Mouse (Mus musculus): ENCODE results near the gene Tmem132b.

The Tmem132b gene

GRCm38 (mm10) chr5:125579153-125579552, 47.6 kb downstream of the Tmem132b start:
- DNase-seq: no peak

DNA sequence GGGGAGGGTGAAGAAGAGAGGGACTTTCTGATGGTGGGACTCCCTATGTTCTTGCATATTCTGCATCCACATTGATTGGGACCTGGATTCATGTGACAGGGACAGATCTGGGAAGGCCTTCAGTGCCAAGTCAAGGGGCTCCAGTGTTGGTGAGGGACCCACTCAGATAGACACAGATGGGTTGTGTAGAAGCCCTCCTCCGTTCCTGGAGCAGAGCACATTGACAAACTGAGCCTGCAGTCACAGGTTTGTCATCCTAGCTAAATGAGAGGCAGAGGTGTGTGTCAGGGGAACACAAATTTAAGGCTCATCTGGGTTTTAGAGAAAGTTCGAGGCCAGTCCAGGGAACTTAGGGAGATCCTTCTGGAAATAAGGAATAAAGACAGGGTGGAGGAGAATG, 51.7 kb downstream of the Tmem132b start:
- no peak for DNase-seq

DNA sequence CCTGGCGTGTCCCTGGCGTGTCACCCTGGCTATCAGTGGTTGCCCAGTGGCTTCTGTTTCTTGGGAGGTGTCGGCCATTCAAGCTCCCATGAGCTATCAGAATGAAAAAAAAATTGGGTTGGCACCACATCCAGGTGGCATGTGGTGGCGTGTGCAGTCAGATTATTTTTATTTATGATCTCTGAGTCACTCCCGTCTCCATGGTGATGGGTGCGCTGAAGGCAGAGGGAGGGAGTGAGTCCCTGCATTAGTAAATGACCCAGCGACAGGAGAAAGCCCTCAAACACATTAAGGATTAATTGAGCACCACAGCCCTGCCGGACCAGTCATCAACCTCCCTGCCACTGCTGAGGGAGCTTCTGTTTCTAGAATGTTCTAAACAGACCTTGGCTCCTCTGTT, 52.3 kb downstream of the Tmem132b start:
- no peak for DNase-seq

DNA sequence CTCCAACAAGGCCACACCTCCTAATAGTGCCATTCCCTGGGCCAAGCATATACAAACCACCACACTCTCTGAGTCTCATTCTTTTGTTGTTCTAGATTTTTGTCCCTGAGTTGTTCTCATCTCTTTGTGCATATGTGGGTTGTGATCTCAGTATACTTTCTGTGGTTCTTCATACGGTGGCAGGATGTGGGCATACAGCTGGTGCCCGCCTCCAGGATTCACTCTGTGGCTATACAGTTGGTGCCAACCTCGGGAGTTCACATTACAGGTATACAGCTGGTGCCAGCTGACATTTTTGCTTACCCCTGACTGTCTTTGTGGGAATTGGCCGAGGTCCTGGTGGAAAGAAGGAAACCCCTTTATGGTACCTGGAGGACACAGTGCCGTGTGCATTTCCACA, 53.6 kb downstream of the Tmem132b start:
- no peak for DNase-seq

- no peak for DNase-seq
These were observed 56.6 kb downstream of the Tmem132b start for GRCm38 (mm10) chr5:125588203-125588602.

DNA sequence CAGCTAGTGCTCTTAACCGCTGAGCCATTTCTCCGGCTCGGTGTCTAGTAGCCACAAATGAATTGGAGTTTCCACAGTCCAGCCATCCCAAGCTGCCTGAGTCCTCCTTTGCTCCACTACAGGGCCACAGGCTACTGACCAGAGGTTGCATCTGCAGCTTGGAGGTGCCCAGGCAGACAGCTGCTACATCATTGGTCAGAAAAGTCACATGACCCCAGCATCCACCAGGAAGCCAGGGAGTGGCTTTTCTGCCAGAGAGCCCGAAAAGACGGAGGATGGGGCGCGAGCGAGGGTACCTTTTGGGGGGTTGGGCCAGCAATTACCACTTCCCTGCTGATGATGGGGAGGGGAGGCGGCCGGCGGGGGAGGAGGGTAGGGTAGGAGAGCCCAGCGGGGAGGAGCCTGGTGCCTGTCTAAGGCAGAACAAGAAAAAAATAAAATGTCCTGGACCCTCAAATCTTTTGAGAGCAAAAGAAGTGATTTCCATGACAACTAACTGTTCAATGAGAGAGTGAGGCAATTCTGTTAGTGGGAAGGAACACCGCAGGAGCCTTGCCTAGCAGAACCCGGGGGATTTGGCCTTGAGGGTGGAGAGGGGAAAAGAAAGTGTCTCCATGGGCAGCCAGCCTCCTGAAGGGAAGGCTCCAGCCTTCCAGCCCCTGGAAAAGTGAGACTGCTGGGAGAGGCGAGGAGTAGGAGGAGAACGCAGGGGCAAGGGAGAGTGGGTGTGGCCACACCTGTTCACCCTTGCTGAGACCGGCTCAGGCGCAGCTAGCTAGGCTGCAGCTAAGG, 57.5 kb downstream of the Tmem132b start:
- no peak for DNase-seq

DNA sequence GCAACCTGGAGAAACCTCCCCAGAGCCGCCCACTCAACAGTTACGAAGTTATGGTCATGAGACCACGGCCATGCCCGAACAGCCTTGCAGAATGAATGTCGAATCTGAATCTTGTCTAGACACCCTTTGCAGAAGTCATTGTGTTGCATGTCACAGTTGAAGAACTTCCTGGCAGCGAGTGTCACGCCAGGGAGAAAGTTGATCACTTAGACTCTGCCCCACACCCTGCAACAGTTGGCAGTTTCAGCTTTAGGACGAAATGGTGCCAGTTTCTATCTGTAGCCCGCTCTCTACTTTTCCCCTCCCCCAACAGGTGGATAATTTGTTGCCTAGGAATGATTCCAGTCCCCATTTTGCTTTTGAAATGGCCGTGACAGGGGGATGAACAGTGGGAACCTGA, 66.5 kb downstream of the Tmem132b start:
- DNase-seq: no peak

GRCm38 (mm10) chr5:125607146-125607545, 75.6 kb downstream of the Tmem132b start:
- DNase-seq: no peak

- no peak for DNase-seq
These were observed 78.4 kb downstream of the Tmem132b start for GRCm38 (mm10) chr5:125609968-125610367.

DNA sequence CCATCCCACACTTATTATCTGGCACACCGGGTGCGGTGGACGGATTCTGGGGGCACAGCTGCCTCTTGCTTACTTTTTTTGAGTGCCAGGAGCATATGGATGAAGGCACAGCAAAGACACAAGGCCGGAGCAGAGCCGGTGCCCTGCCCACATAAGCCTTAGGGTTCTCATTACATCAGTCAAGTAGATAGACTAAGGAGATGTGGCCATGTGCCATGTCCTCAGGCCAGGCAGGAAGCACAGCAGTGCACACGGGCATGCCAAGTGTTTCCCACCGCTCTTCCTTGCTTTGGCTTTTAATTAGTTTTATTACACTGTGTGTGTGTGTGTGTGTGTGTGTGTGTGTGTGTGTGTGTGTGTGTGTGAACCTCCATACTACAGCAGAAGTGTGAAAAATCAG, 80.9 kb downstream of the Tmem132b start:
- DNase-seq: no peak

- no peak for DNase-seq
These were observed 81.6 kb downstream of the Tmem132b start for GRCm38 (mm10) chr5:125613136-125613535.

DNA sequence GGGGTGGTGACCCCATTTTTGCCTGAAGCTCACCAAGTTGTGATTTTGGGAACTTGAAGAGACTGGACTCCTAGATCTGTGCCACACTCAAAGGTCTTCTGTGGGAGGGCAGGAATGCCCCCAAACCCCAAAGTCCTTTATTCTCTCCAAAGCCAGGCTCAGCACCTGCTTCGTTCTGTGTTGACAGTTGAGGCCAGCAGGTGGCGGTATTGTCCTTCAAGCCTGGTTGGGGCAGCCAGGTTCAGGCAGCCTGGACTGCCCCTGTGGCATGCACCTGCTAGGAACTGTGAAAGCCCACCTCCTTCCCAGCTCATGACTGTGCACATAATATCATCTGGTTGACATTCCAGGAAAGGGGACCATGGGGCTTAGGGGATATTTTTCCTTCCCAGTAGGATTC, 82.8 kb downstream of the Tmem132b start:
- DNase-seq: no peak

GRCm38 (mm10) chr5:125617050-125617449, 85.5 kb downstream of the Tmem132b start:
- DNase-seq: no peak

GRCm38 (mm10) chr5:125627816-125628348, 96.3 kb downstream of the Tmem132b start:
- DNase-seq: no peak

GRCm38 (mm10) chr5:125634666-125635065, 103.1 kb downstream of the Tmem132b start:
- no peak for DNase-seq

DNA sequence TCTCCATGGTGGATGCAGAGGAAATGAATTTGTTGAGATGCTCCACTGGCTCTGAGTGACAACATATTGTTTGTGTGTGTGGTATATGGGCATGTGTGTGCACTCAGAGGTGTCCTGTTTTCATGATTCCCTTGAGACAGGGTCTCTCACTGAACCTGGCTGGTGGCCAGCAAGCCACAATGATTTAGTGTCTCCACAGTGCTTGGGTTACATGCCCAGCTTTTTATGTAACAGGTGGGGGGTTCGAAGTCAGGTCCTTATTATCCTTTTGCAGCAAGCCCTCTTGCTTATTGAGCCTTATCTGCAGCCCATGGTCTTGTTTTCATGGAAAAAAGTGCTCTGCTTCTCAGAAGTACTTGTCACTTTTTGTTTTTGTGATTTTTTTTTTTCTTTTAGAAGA, 109.4 kb downstream of the Tmem132b start:
- no peak for DNase-seq

DNA sequence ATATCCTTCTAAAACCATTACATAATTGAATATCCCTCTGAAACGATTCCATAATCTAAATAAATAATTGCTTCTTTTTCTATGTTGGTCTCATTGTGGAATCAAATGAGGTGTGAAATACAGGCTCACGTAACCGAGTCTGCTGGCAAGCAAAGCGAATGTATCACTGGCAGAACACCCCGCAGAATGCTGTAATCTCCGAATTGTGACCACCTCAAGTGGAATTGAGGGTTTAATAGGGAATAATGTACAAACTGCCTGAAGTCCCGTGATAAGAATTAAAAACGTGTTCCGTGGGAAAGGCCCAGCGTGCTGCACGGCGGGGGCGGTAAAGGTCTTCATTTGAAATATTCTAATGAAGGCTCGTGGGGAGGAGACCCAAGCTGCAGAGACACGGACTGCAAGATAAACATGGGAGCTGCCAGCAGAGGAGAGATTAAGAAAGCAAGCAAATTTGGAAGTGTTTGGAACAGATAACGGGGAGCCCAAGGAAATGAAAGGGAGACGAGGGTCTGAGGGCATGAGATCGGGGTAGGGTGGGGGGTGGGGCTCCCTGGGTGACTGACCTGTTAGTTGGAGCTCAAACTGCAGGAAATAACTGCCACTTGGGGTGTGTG, 110.1 kb downstream of the Tmem132b start:
- no peak for DNase-seq

DNA sequence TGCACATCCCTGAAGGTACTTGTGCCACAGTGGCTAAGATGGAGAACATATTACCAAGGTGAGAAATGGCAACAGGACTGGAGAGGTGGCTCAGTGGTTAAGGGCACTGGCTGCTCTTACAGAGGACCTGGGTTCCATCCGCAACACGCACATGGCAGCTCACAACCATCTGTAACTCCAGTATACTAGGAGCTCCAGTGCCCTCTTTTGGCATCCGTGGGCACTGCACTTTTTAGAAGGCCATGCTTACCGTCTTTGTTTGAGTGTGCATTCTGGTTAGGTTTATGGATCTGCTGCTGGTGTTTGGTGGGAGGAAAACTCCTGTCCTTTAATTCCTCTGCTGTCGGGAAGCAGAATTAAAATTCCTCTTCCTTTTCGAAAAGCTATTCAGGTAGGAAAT, 116.7 kb downstream of the Tmem132b start:
- no peak for DNase-seq

GRCm38 (mm10) chr5:125649982-125650381, 118.4 kb downstream of the Tmem132b start:
- DNase-seq: no peak

DNA sequence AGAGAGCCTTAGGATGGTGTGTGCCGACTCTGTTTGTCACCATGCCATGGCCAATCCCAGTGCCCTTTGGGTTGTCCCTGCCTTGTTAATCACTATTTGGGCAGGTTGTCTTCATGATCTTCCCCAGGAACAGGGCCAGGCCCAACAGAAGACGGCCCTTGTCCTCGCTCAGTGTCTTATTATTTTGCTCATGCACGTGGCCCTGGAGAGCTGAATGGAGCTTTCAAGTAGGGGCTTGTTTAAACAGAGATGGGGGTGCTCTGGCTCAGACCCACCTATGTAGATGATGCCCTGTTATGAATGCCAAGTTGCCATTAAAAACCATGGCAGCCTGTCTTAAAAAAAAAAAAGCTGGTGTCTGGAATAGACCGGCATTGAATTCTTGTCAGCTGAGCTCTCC, 126.5 kb downstream of the Tmem132b start:
- DNase-seq: no peak

DNA sequence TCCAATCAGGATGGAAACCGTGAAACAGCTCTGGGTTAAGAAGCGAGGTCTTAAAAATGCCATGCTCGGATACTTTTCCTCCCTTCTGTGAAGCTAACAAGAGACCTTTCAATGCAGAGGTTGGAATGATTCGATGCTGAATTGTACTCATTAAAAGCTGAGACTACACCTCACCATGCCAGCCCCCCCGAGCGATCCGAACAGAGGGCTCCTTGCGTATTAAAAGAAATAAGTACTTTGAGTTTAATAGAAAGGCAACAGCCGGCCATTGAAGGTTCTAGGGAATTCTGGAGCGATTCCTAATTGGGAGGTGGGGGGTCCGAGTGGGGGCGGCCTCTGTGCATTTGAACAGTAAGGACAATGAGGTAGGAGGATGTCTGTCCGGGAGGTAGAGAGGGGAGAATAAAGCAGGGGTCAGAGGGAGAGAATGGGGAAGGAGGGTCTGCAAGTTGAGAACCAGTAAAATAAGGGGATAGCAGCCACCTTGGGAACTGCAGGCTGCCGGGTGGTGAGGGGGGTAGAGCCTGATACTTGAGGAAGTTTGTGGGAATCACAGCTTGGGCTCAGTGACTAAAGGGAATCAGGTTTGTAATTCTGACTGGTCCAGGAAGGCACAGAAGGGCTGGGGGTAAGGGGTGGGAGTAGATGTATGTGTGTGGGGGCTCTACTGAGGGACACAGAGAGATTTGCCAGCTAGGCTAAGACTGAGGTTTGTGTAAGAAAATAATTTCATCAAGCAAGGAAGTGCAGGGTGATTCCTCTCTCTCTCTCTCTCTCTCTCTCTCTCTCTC, 127.6 kb downstream of the Tmem132b start:
- DNase-seq: no peak

DNA sequence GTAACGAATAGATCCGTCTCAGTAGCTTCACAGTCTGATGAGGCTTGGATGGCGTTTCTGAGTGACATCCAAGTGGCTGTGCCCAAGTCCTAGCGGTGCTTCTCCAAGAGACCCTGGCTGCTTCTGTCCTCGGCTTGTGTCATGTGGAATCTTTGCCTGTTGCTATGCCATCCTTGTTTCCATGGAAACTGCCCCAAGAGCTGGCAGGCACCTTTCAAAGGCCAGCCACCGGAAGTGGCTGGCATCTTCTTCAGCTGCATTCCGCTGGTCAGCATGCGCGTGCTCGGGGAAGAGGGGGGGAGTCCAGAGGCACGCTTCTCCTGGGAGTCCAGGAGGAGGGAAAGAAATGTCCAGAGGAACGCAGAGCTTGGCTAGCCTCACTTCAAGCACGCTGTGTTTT, 144.0 kb downstream of the Tmem132b start:
- DNase-seq: no peak

DNA sequence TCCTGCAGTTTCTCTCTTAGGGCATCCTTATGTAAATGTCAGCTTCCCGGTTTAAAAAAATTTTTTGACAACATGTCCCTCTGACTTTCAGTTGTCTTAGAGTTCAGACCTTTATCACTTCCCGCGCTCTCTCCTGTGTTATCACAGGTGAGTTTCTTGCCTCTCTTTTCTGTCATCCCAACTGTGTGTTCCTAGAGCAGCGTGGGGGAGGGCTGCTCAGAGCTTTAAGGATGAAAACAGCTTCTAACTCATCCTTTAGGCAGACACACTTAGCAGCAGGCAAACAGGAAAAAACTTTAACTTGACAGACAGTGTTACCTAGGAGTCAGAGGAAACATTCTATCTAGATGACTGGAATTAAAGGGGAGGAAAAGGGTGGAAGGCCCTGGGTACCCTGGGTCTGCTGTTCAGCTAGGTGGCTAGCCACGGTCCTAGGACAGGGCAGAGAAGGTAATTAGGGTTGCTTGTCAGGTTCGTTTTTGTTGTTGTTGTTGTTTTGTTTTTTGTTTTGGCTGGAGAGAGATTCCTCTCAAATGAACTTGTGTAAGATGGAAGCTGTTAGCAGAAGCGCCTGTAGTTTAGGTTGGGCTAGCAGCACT, 144.6 kb downstream of the Tmem132b start:
- no peak for DNase-seq
